Mouse (Mus musculus) kidney, adult 2 months (tissue): ENCODE data around the gene Slc48a1. TPM values are rescaled to one million over a fixed set of nuclear protein-coding genes. Genes with fewer than 3 reads are reported as not detected.

ENCODE experiments used
- DNase-seq: peaks from one replicate; pipeline ENCODE4 v3.0.0; 2021
- H3K27ac ChIP-seq: fragments of 200-500 bp; 2 replicates; pipeline ENCODE4 v1.5.1; 2012; ENCODE audit warnings: low read depth, low read length, control low read depth, inconsistent platforms; ENCODE audit not compliant: insufficient read depth
- H3K27me3 ChIP-seq: fragments of 200-500 bp; replicated peaks from 2 replicates; pipeline ENCODE4 v1.6.1; 2012; ENCODE audit warnings: mild to moderate bottlenecking, moderate library complexity, low read length, inconsistent platforms; ENCODE audit not compliant: control insufficient read depth, insufficient read depth
- H3K36me3 ChIP-seq: fragments of 200-500 bp; 2 replicates; pipeline ENCODE4 v1.6.1; 2012; ENCODE audit warnings: mild to moderate bottlenecking, moderate library complexity, low read length, inconsistent platforms; ENCODE audit not compliant: control insufficient read depth, insufficient read depth
- H3K4me1 ChIP-seq: fragments of 200-500 bp; 2 replicates; pipeline ENCODE4 v1.6.1; 2011; ENCODE audit warnings: low read length; ENCODE audit not compliant: control insufficient read depth, insufficient read depth
- H3K4me3 ChIP-seq: fragments of 200-500 bp; 2 replicates; pipeline ENCODE4 v1.5.1; 2011; ENCODE audit warnings: mild to moderate bottlenecking, low read depth, low read length, control low read depth; ENCODE audit not compliant: insufficient read depth
- CTCF ChIP-seq: fragments of 200-500 bp; conservative IDR thresholded peaks from 2 replicates; pipeline ENCODE4 v1.5.1; 2011; ENCODE audit warnings: low read depth, mild to moderate bottlenecking, control low read depth, low read length, moderate library complexity, mixed read lengths; ENCODE audit not compliant: insufficient read depth, insufficient read length
- POLR2A ChIP-seq: fragments of 200-500 bp; IDR thresholded peaks from one replicate; pipeline ENCODE4 v1.6.1; 2011; ENCODE audit warnings: low read depth, low read length, control low read depth
- WGBS: fragments of 180-500 bp; shearing (Covaris S2); methylation state at CpG from one replicate; pipeline ENCODE4 v1.1.7; 2018; 5-methylcytosine and 5-hydroxymethylcytosine counted together
- polyA plus RNA-seq: library from polyadenylated mRNA; depleted of rRNA; stranded (reverse); fragments of >200 nt; gene quantifications from 2 replicates; pipeline ENCODE4 v1.2.3, GENCODE M21; 2012

The Slc48a1 gene
- polyA plus RNA-seq, 1 experiment: 182 TPM

- no peak for TF ChIP-seq CTCF
- TF ChIP-seq POLR2A: no peak
- H3K27ac ChIP-seq: peak overlapping the region; percentile 40
- H3K4me3 ChIP-seq: peak overlapping the region; percentile 65
- no peaks in the 10 kb centered on the region for H3K36me3 ChIP-seq
- 1% methylated on average over 37 of the region's 39 CpGs for WGBS
- peaks cover 18% of the 10 kb centered on the region for H3K4me1 ChIP-seq
- H3K27me3 ChIP-seq: no peaks in the 10 kb centered on the region
- peak; percentile 78 for DNase-seq
Measured at GRCm38 (mm10) chr15:97830788-97831241, 52.5 kb downstream of the Slc48a1 start.

DNA sequence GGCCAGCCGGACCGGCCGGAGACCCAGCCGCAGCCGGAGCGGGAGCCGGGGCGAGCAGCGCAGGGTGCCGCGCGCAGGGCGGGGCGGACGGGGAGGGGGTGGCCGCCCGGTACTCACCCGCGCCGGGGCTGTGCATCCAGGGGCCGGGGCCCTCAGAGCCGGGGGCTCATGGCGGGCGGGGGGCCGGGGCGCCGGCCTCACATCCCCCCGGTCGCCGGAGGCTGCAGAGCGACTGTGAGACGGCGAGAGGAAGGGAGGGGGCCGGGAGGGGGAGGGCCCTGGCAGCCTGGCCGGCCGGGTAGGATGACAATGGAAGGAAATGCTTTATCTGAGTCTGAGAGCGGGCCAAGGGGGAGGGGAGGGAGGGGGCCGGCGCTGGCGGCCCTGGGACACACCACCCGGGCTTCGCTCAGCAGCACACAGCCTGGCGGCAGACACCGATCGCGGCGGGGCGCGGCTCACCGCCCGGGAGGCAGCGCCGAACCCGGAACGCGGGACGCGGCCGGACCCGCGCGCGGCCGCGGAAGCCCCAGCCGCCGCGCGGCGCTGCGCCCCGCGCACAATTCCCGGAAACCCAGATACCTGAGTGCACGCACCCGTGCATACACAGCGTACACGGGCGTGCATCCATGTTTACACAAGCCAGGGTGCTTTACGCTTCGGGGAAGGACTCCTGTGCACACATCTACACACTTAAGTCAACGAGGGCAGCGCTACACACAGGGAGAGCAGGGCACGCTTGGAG lies 53.1 kb downstream of the Slc48a1 start:
- under 1% methylated on average over 83 of the region's 84 CpGs for WGBS
- DNase-seq: peak; percentile 78
- Histone ChIP-seq H3K4me1 (peaks cover 22% of the 10 kb centered on the region), H3K27me3 (no peaks in the 10 kb centered on the region), H3K27ac (peak overlapping the region; percentile 98), H3K4me3 (peak overlapping the region; percentile 65), H3K36me3 (no peaks in the 10 kb centered on the region)
- no peak for TF ChIP-seq CTCF

GRCm38 (mm10) chr15:97831987-97832640 lies 53.8 kb downstream of the Slc48a1 start:
- Histone ChIP-seq H3K4me1 (peaks cover 26% of the 10 kb centered on the region), H3K4me3 (peak overlapping the region; percentile 65), H3K36me3 (no peaks in the 10 kb centered on the region), H3K27me3 (no peaks in the 10 kb centered on the region), H3K27ac (peak overlapping the region; percentile 98)
- peak; percentile 70 for DNase-seq
- TF ChIP-seq POLR2A (no peak), CTCF (no peak)
- WGBS: 8% methylated on average over 10 of the region's 10 CpGs

DNA sequence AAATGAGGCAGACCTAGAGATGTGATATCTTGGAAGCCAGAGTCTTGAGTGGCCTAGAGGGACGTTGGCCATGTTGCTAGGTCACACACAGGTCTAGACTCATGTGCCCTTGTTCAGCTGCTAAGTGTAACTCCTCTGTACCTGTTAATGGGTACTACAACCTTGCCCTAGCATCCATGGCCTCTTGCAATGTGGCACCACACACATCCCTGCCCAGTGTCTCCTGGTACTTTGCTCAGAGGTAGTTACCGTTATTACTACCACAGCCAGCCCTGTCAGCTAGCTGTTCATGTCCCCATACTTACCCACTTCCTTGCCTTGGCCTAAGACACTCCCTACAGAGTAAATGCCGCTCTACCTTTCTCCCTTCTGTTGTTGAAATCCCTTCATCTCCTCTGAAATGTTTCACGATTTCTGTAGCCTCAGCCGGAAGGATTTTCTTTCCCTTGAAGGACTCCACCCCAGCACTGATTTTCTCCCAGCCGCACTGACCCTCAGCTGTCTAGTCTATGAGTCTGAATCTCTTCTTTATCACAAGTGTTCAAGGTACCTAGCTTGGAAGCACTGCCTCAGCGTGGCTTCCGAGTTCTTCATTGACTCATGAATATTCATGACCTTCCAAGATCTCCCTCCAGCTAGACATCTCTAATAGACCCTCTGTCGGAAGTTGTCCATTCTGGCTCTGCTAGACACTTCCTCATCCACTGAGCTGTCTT lies 54.6 kb downstream of the Slc48a1 start:
- no peaks in the 10 kb centered on the region for H3K36me3 ChIP-seq
- H3K27me3 ChIP-seq: no peaks in the 10 kb centered on the region
- WGBS: 60% methylated on average over 9 of the region's 9 CpGs
- TF ChIP-seq POLR2A: no peak
- no peak for TF ChIP-seq CTCF
- peak overlapping the region; percentile 98 for H3K27ac ChIP-seq
- peaks cover 32% of the 10 kb centered on the region for H3K4me1 ChIP-seq
- DNase-seq: no peak
- H3K4me3 ChIP-seq: no peak overlapping the region

- no peak for DNase-seq
- no peak overlapping the region for H3K4me3 ChIP-seq
- no peaks in the 10 kb centered on the region for H3K27me3 ChIP-seq
- WGBS: 57% methylated on average over 17 of the region's 17 CpGs
- H3K36me3 ChIP-seq: no peaks in the 10 kb centered on the region
- H3K4me1 ChIP-seq: peaks cover 50% of the 10 kb centered on the region
- no peak for TF ChIP-seq POLR2A
- no peak for TF ChIP-seq CTCF
- H3K27ac ChIP-seq: peak overlapping the region; percentile 29; the same call in 1 of the 2 replicates
Measured at GRCm38 (mm10) chr15:97836153-97836893, 58.0 kb downstream of the Slc48a1 start.

- Histone ChIP-seq H3K27ac (peak overlapping the region; percentile 29; the same call in 1 of the 2 replicates), H3K4me3 (no peak overlapping the region), H3K36me3 (no peaks in the 10 kb centered on the region), H3K27me3 (no peaks in the 10 kb centered on the region), H3K4me1 (peaks cover 50% of the 10 kb centered on the region)
- TF ChIP-seq CTCF: no peak
- TF ChIP-seq POLR2A: no peak
- no peak for DNase-seq
- WGBS: 39% methylated on average over 8 of the region's 8 CpGs
Measured at GRCm38 (mm10) chr15:97836894-97837247, 58.6 kb downstream of the Slc48a1 start.
